8 mouse cellular contexts compared by ENCODE assay signal in the genomic region with DNA sequence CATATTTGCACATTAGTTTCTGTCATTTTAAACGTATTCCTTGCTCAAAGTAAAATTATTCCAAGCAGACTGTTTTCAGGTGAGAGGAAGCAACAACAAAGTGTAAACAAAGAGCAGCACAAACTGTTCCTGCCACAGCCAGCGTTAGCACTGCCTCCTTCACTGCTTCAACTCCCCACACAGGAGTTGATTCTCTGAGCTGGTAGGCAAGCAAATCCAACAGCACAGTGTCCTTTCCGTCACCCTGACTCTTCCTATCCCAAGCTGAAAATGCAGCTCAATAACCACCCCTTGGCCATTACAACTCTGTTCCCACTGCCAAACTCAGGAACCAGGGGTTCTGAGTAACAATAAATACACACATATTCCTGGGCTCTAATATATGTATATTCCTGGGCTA. TPM values are rescaled to one million over a fixed set of nuclear protein-coding genes. Genes with fewer than 3 reads are reported as not detected.
DNase-seq lines count a peak whose midpoint lies in the region; ATAC-seq and TF ChIP-seq lines count a peak whose summit lies in the region.

No protein-coding gene starts in this region.

- H3K4me1 ChIP-seq in kidney, postnatal 0 days (replicated peaks; ENCODE audit: insufficient read depth, low read length), result peaks cover 18% of the 10 kb centered on the region
- peaks cover 14% of the 10 kb centered on the region for H3K4me1 ChIP-seq in brown adipose tissue, adult 24 weeks (ENCODE audit: control insufficient read depth, insufficient read depth, insufficient read length, low read length)
- peaks cover 31% of the 10 kb centered on the region for H3K4me1 ChIP-seq in hindbrain, embryonic 14.5 days (replicated peaks; ENCODE audit: control insufficient read depth, insufficient read depth, low read length)
- H3K4me1 ChIP-seq in midbrain, embryonic 16.5 days (ENCODE audit: control insufficient read depth, insufficient read depth, low read length), result peaks cover 27% of the 10 kb centered on the region

- H3K9me3 ChIP-seq in kidney, postnatal 0 days (replicated peaks; ENCODE audit: low read length), result no peaks in the 10 kb centered on the region
- H3K9me3 ChIP-seq in hindbrain, embryonic 14.5 days (ENCODE audit: control insufficient read depth, low read length), result no peaks in the 10 kb centered on the region
- no peaks in the 10 kb centered on the region for H3K9me3 ChIP-seq in midbrain, embryonic 16.5 days (replicated peaks; ENCODE audit: control insufficient read depth, low read length, poor library complexity, severe bottlenecking)

- peak; percentile 33 for DNase-seq in kidney, postnatal 0 days (ENCODE audit: low spot score)
- no peak for DNase-seq in kidney, postnatal 14 days
- no peak for DNase-seq in hindbrain, embryonic 14.5 days (ENCODE audit: low spot score)
- DNase-seq in frontal cortex, postnatal 25 days (ENCODE audit: low spot score in 2 of 2), result no peak
- no peak for DNase-seq in gastrocnemius, adult 18-20 months (ENCODE audit: low spot score)

- H3K27ac ChIP-seq in kidney, postnatal 0 days, result no peak overlapping the region
- no peak overlapping the region for H3K27ac ChIP-seq in brown adipose tissue, adult 24 weeks (replicated peaks; ENCODE audit: low read depth, low read length)
- H3K27ac ChIP-seq in hindbrain, embryonic 14.5 days, result no peak overlapping the region
- H3K27ac ChIP-seq in midbrain, embryonic 16.5 days (ENCODE audit: low read length), result no peak overlapping the region

- peak overlapping the region; percentile 89 for H3K4me3 ChIP-seq in kidney, postnatal 0 days (replicated peaks; ENCODE audit: low read depth, low read length)
- H3K4me3 ChIP-seq in brown adipose tissue, adult 24 weeks (ENCODE audit: insufficient read depth, low read depth, low read length), result peak overlapping the region; percentile 16
- H3K4me3 ChIP-seq in hindbrain, embryonic 14.5 days (replicated peaks; ENCODE audit: low read length), result peak overlapping the region; percentile 91
- H3K4me3 ChIP-seq in midbrain, embryonic 16.5 days (ENCODE audit: low read depth, low read length), result peak overlapping the region; percentile 29

- H3K27me3 ChIP-seq in kidney, postnatal 0 days (ENCODE audit: insufficient read depth, low read length), result no peaks in the 10 kb centered on the region
- no peaks in the 10 kb centered on the region for H3K27me3 ChIP-seq in hindbrain, embryonic 14.5 days (ENCODE audit: control insufficient read depth, insufficient read depth, low read length)
- no peaks in the 10 kb centered on the region for H3K27me3 ChIP-seq in midbrain, embryonic 16.5 days (ENCODE audit: control insufficient read depth, insufficient read depth, low read depth, low read length)

- no peak for ATAC-seq in kidney, postnatal 0 days (replicated peaks; ENCODE audit: low FRiP score, low read depth)
- no peak for ATAC-seq in hindbrain, embryonic 14.5 days (ENCODE audit: low FRiP score)
- ATAC-seq in midbrain, embryonic 16.5 days, result no peak
- no peak for ATAC-seq in monocyte, adult 5-6 weeks (replicated peaks; ENCODE audit: insufficient number of reproducible peaks, low FRiP score, low TSS enrichment, poor library complexity, severe bottlenecking)

- TF ChIP-seq CTCF in kidney, postnatal 0 days (IDR thresholded peaks at IDR 0.05; ENCODE audit: low read depth), result no peak

- peak overlapping the region; percentile 59 for H3K4me2 ChIP-seq in kidney, postnatal 0 days (ENCODE audit: low read length)
- peak overlapping the region; percentile 90 for H3K4me2 ChIP-seq in hindbrain, embryonic 14.5 days (replicated peaks)
- peak overlapping the region; percentile 82 for H3K4me2 ChIP-seq in midbrain, embryonic 16.5 days (ENCODE audit: low read length)

- H3K36me3 ChIP-seq in kidney, postnatal 0 days (ENCODE audit: insufficient read depth, low read length), result no peaks in the 10 kb centered on the region
- H3K36me3 ChIP-seq in hindbrain, embryonic 14.5 days (replicated peaks; ENCODE audit: control insufficient read depth, insufficient read depth), result no peaks in the 10 kb centered on the region
- no peaks in the 10 kb centered on the region for H3K36me3 ChIP-seq in midbrain, embryonic 16.5 days (ENCODE audit: control insufficient read depth, insufficient read depth, low read length)

- peak overlapping the region; percentile 39; the same call in 1 of the 2 replicates for H3K9ac ChIP-seq in kidney, postnatal 0 days (ENCODE audit: low read depth, low read length)
- H3K9ac ChIP-seq in hindbrain, embryonic 14.5 days, result peak overlapping the region; percentile 45; the same call in 1 of the 2 replicates
- H3K9ac ChIP-seq in midbrain, embryonic 16.5 days (ENCODE audit: low read depth, low read length), result 0 out of 2 replicates have a peak overlapping the region, but pooled peaks have one; percentile 21

- WGBS in kidney, postnatal 0 days, result 16% methylated on average over 3 of the region's 3 CpGs
- WGBS in hindbrain, embryonic 14.5 days, result 20% methylated on average over 3 of the region's 3 CpGs
- WGBS in midbrain, embryonic 16.5 days, result 20% methylated on average over 3 of the region's 3 CpGs

RNA-seq across cellular contexts. Expression of a gene that starts 2.5 kb away (rescaled TPM):
- 89.7 and 93.2 TPM in 2 replicates for polyA plus RNA-seq in kidney, postnatal 0 days (2015; fragmentation: Nextera tagmentation; extraction: Ambion mirVana)
- 13.3 and 22.5 TPM in 2 replicates for polyA plus RNA-seq in brown adipose tissue, adult 24 weeks (2012; ENCODE audit: insufficient read depth, insufficient read length, missing spikeins)
- 61.2 and 65.3 TPM in 2 replicates for polyA plus RNA-seq in hindbrain, embryonic 14.5 days (2014; fragmentation: Nextera tagmentation; extraction: Ambion mirVana)
- 30.7 and 32.7 TPM in 2 replicates for polyA plus RNA-seq in midbrain, embryonic 16.5 days (2015; fragmentation: Nextera tagmentation; extraction: Ambion mirVana)
- total RNA-seq in monocyte, adult 5-6 weeks (2017), result 56.4 to 88.2 TPM (median 78.2 TPM) in 3 replicates
- 10 to 100 TPM; 19.6 to 26.9 TPM for total RNA-seq in gastrocnemius, adult 18-20 months (2021)

Comparison
In these comparisons a context has a peak if more than half of its experiments do, and no peak if none do; other contexts are left out.
1. H3K4me3 ChIP-seq: peak in every context shown above with its lines; median percentile 91 in hindbrain, embryonic 14.5 days; 89 in kidney, postnatal 0 days; 29 in midbrain, embryonic 16.5 days; 16 in brown adipose tissue, adult 24 weeks.